Mouse (Mus musculus): ENCODE measurements around the gene Gm21970. TPM values are rescaled to one million over a fixed set of nuclear protein-coding genes. Genes with fewer than 3 reads are reported as not detected.
A peak's percentile ranks its signal among the peaks of the same experiment; 100 is the strongest.

Gene Gm21970
- polyA plus RNA-seq, 1 experiment = not detected

GRCm38 (mm10) chr16:91405640-91406584 is 14.4 kb downstream of the Gm21970 start, which contains the start of gene Il10rb:
Gene Il10rb, plus strand, starts transcription at chr16:91406164.
- no peak for TF ChIP-seq POLR2A (IDR thresholded peaks at IDR 0.05; ENCODE audit: extremely low read depth, insufficient read depth, low read length)
- no peak for TF ChIP-seq CTCF (IDR thresholded peaks at IDR 0.05; ENCODE audit: extremely low read depth, insufficient read depth, low read length)
- peak within 1 kb of the TSS; percentile 37 for H3K4me3 ChIP-seq (ENCODE audit: insufficient read depth, low read length)
- peak within 1 kb of the TSS; percentile 72 for H3K27ac ChIP-seq (ENCODE audit: insufficient read depth, low read length)
- no peaks in the 10 kb centered on the region for H3K4me1 ChIP-seq (ENCODE audit: control insufficient read depth, insufficient read depth, low read length)

DNA sequence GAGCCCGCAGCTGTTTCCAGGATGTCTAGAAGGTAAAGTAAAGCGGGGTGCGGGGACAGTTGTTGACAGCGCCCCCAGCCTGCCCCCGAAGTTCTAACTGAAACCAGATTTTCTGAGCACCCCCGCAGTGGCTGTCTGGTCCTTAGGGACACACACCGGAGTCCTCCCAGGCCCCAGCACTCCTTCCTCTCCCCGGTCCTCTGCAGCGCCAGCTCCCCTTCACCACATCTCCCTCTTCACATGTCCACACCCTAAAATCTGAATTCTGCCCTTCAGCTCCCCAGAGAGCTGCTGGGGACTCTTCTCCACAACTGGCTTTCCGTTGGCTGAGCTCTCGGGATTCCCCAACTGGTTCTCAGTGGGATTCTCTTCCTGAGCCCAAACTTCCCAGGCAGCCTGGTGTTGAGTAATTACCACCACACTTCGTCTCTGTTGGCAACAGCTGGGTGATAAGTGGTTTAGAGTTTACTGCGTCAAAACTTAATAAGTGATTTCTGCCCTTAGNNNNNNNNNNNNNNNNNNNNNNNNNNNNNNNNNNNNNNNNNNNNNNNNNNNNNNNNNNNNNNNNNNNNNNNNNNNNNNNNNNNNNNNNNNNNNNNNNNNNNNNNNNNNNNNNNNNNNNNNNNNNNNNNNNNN is 15.2 kb downstream of the Gm21970 start:
- TF ChIP-seq CTCF (IDR thresholded peaks at IDR 0.05; ENCODE audit: extremely low read depth, insufficient read depth, low read length) (no peak), POLR2A (IDR thresholded peaks at IDR 0.05; ENCODE audit: extremely low read depth, insufficient read depth, low read length) (no peak)
- Histone ChIP-seq H3K4me3 (ENCODE audit: insufficient read depth, low read length) (peak overlapping the region; percentile 37), H3K4me1 (ENCODE audit: control insufficient read depth, insufficient read depth, low read length) (no peaks in the 10 kb centered on the region), H3K27ac (ENCODE audit: insufficient read depth, low read length) (peak overlapping the region; percentile 72)

- Histone ChIP-seq H3K27ac (ENCODE audit: insufficient read depth, low read length) (no peak overlapping the region), H3K4me3 (ENCODE audit: insufficient read depth, low read length) (no peak overlapping the region), H3K4me1 (ENCODE audit: control insufficient read depth, insufficient read depth, low read length) (no peaks in the 10 kb centered on the region)
- TF ChIP-seq POLR2A (IDR thresholded peaks at IDR 0.05; ENCODE audit: extremely low read depth, insufficient read depth, low read length) (no peak), CTCF (IDR thresholded peaks at IDR 0.05; ENCODE audit: extremely low read depth, insufficient read depth, low read length) (no peak)
These were observed 21.8 kb downstream of the Gm21970 start for GRCm38 (mm10) chr16:91413102-91413844.

DNA sequence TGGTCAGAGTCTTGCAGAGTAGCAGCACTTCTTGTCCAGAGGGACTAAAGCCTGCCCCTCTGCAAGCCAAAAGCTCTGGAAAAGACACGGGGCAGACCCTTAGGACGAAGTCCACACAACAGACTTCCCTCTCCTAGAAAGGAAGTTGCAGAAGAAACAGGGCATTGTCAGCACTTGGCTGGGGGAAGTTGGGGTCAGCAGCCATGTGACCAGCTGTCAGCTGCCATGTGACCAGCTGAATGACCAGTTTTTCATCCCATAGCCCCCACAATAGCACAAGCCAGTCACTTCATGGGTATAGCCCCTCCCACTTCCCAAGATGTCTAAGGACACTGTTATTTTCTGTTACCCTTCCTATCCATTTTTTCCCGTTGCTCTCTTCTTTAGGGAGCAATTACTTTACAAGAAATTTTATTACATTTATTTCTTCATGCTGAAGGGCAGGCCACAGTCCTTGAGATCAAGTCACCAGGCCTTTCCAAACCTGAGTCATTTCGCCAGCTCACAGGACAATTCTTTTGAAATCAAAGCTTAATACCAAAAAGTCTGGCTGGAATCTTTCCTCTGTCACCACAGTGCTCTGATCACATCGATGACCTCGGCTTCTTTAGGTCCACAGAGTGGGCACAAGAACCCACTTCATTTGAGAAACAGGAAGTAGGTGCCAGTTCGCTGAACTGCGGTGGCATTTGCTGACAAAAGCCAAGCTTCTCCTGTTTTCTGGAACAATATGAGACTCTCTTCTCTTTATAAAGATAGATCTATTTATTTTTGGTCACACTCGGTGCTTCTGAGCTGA is 24.1 kb downstream of the Gm21970 start:
- no peak overlapping the region for H3K4me3 ChIP-seq (ENCODE audit: insufficient read depth, low read length)
- TF ChIP-seq POLR2A (IDR thresholded peaks at IDR 0.05; ENCODE audit: extremely low read depth, insufficient read depth, low read length) (no peak), CTCF (IDR thresholded peaks at IDR 0.05; ENCODE audit: extremely low read depth, insufficient read depth, low read length) (no peak)
- H3K27ac ChIP-seq (ENCODE audit: insufficient read depth, low read length) = no peak overlapping the region
- H3K4me1 ChIP-seq (ENCODE audit: control insufficient read depth, insufficient read depth, low read length) = no peaks in the 10 kb centered on the region

- H3K4me3 ChIP-seq (ENCODE audit: insufficient read depth, low read length) = no peak overlapping the region
- TF ChIP-seq POLR2A (IDR thresholded peaks at IDR 0.05; ENCODE audit: extremely low read depth, insufficient read depth, low read length) (no peak), CTCF (IDR thresholded peaks at IDR 0.05; ENCODE audit: extremely low read depth, insufficient read depth, low read length) (no peak)
- H3K4me1 ChIP-seq (ENCODE audit: control insufficient read depth, insufficient read depth, low read length) = no peaks in the 10 kb centered on the region
- no peak overlapping the region for H3K27ac ChIP-seq (ENCODE audit: insufficient read depth, low read length)
These were observed 24.8 kb downstream of the Gm21970 start for GRCm38 (mm10) chr16:91416357-91416756.

- TF ChIP-seq CTCF (IDR thresholded peaks at IDR 0.05; ENCODE audit: extremely low read depth, insufficient read depth, low read length) (no peak), POLR2A (IDR thresholded peaks at IDR 0.05; ENCODE audit: extremely low read depth, insufficient read depth, low read length) (no peak)
- no peaks in the 10 kb centered on the region for H3K4me1 ChIP-seq (ENCODE audit: control insufficient read depth, insufficient read depth, low read length)
- no peak overlapping the region for H3K27ac ChIP-seq (ENCODE audit: insufficient read depth, low read length)
- no peak overlapping the region for H3K4me3 ChIP-seq (ENCODE audit: insufficient read depth, low read length)
These were observed 25.4 kb downstream of the Gm21970 start for GRCm38 (mm10) chr16:91416938-91417337.

GRCm38 (mm10) chr16:91418531-91418930 is 27.0 kb downstream of the Gm21970 start:
- H3K4me1 ChIP-seq (ENCODE audit: control insufficient read depth, insufficient read depth, low read length) = no peaks in the 10 kb centered on the region
- no peak for TF ChIP-seq CTCF (IDR thresholded peaks at IDR 0.05; ENCODE audit: extremely low read depth, insufficient read depth, low read length)
- no peak for TF ChIP-seq POLR2A (IDR thresholded peaks at IDR 0.05; ENCODE audit: extremely low read depth, insufficient read depth, low read length)
- no peak overlapping the region for H3K4me3 ChIP-seq (ENCODE audit: insufficient read depth, low read length)
- no peak overlapping the region for H3K27ac ChIP-seq (ENCODE audit: insufficient read depth, low read length)

GRCm38 (mm10) chr16:91425816-91426215 is 34.3 kb downstream of the Gm21970 start:
- Histone ChIP-seq H3K4me1 (ENCODE audit: control insufficient read depth, insufficient read depth, low read length) (no peaks in the 10 kb centered on the region), H3K4me3 (ENCODE audit: insufficient read depth, low read length) (no peak overlapping the region), H3K27ac (ENCODE audit: insufficient read depth, low read length) (no peak overlapping the region)
- no peak for TF ChIP-seq POLR2A (IDR thresholded peaks at IDR 0.05; ENCODE audit: extremely low read depth, insufficient read depth, low read length)
- TF ChIP-seq CTCF (IDR thresholded peaks at IDR 0.05; ENCODE audit: extremely low read depth, insufficient read depth, low read length) = no peak
